Mouse (Mus musculus) liver, adult 2 months (tissue): Measurements from ENCODE around the gene Ripply2. TPM values are rescaled to one million over a fixed set of nuclear protein-coding genes. Genes with fewer than 3 reads are reported as not detected.

Experiments used
- DNase-seq: peaks from one replicate; pipeline ENCODE4 v3.0.0-alpha.2; 2011; ENCODE audit warnings: low read depth, low spot score; ENCODE audit errors: extremely low read depth
- H3K27ac ChIP-seq: fragments of 200-500 bp; replicated peaks from 2 replicates; pipeline ENCODE4 v1.5.1; 2012; ENCODE audit warnings: low read depth, mild to moderate bottlenecking, control low read depth, inconsistent platforms, low read length; ENCODE audit not compliant: insufficient read depth
- H3K27me3 ChIP-seq: fragments of 200-500 bp; 2 replicates; pipeline ENCODE4 v1.6.1; 2012; ENCODE audit warnings: mild to moderate bottlenecking, moderate library complexity, low read length, inconsistent platforms; ENCODE audit not compliant: control insufficient read depth, insufficient read depth
- H3K36me3 ChIP-seq: fragments of 200-500 bp; 2 replicates; pipeline ENCODE4 v1.6.1; 2012; ENCODE audit warnings: low read length, inconsistent platforms; ENCODE audit not compliant: control insufficient read depth, insufficient read depth
- H3K4me1 ChIP-seq: fragments of 200-500 bp; 2 replicates; pipeline ENCODE4 v1.6.1; 2011; ENCODE audit warnings: low read length; ENCODE audit not compliant: control insufficient read depth, insufficient read depth
- H3K4me3 ChIP-seq: fragments of 200-500 bp; 2 replicates; pipeline ENCODE4 v1.5.1; 2011; ENCODE audit warnings: low read depth, mild to moderate bottlenecking, control low read depth, low read length, moderate library complexity; ENCODE audit not compliant: insufficient read depth
- H3K79me2 ChIP-seq: fragments of 200-500 bp; 2 replicates; pipeline ENCODE4 v1.6.1; 2012; ENCODE audit warnings: inconsistent platforms, mild to moderate bottlenecking, low read length, moderate library complexity; ENCODE audit not compliant: control insufficient read depth, insufficient read depth
- H3K9ac ChIP-seq: fragments of 200-500 bp; 2 replicates; pipeline ENCODE4 v1.6.1; 2012; ENCODE audit warnings: low read depth, mild to moderate bottlenecking, control low read depth, inconsistent platforms, low read length
- CTCF ChIP-seq: fragments of 200-500 bp; IDR thresholded peaks from 2 replicates; pipeline ENCODE4 v1.5.1; 2011; ENCODE audit warnings: low read depth, low read length, control low read depth
- POLR2A ChIP-seq: fragments of 200-500 bp; IDR thresholded peaks from 2 replicates; pipeline ENCODE4 v1.6.1; 2011; ENCODE audit warnings: low read length, control low read depth; ENCODE audit not compliant: insufficient read depth; ENCODE audit errors: extremely low read depth
- WGBS: fragments of 180-500 bp; shearing (Covaris S2); methylation state at CpG from one replicate; pipeline ENCODE4 v1.1.7; 2018; 5-methylcytosine and 5-hydroxymethylcytosine counted together
- polyA plus RNA-seq: library from polyadenylated mRNA; depleted of rRNA; stranded (reverse); fragments of >200 nt; gene quantifications from 2 replicates; pipeline ENCODE4 v1.2.3, GENCODE M21; 2012
- total RNA-seq: library from RNA; depleted of rRNA; stranded (reverse); fragments of >200 nt; gene quantifications from 2 replicates; pipeline ENCODE4 v1.2.3, GENCODE M21; 2014

The Ripply2 gene
- total and polyA plus RNA-seq, 2 experiments: not detected

GRCm38 (mm10) chr9:86991758-86992157 lies 23.6 kb upstream of the Ripply2 start:
- 71% methylated on average over 8 of the region's 8 CpGs for WGBS
- TF ChIP-seq CTCF (no peak), POLR2A (no peak)
- Histone ChIP-seq H3K79me2 (no peaks in the 10 kb centered on the region), H3K27ac (no peak overlapping the region), H3K27me3 (no peaks in the 10 kb centered on the region), H3K4me3 (no peak overlapping the region), H3K36me3 (no peaks in the 10 kb centered on the region), H3K4me1 (no peaks in the 10 kb centered on the region), H3K9ac (no peak overlapping the region)
- no peak for DNase-seq

DNA sequence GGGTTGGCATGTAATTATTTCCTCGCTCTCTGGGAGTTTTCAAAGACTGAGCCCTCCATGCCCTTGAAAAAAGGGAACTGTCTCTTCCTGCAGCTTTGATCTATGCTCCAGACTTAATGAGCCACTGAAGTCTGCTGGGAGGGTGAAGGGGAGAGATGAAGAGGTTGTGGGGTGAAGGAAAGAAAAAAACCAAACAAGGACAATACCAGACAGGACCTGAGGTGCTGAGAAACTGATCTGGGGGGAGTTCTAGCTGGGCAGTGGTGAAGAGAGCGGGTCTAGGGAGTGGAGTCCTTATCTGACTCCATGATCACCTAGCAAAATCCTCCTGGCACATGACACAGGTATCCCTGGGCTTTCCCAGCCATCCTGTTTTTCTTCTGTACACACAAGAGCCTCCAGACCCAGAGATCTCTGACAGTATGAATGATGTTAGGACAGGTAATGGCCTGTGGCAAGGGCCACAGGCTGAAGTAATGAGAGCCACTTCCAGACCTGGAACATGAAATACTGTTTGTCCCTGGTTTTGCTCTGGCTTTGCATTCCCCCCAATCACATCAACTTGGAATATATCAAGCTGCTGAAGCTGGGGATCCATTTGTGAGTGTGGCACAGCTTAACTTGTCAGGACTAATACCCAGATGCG lies 18.2 kb upstream of the Ripply2 start:
- Histone ChIP-seq H3K27me3 (no peaks in the 10 kb centered on the region), H3K4me3 (no peak overlapping the region), H3K27ac (no peak overlapping the region), H3K79me2 (no peaks in the 10 kb centered on the region), H3K4me1 (no peaks in the 10 kb centered on the region), H3K36me3 (no peaks in the 10 kb centered on the region), H3K9ac (no peak overlapping the region)
- no peak for DNase-seq
- no peak for TF ChIP-seq POLR2A
- no peak for TF ChIP-seq CTCF
- 69% methylated on average over 3 of the region's 3 CpGs for WGBS

GRCm38 (mm10) chr9:86999956-87000582 lies 15.3 kb upstream of the Ripply2 start:
- DNase-seq: no peak
- no peak overlapping the region for H3K9ac ChIP-seq
- TF ChIP-seq CTCF (no peak), POLR2A (no peak)
- H3K27me3 ChIP-seq: no peaks in the 10 kb centered on the region
- H3K4me1 ChIP-seq: no peaks in the 10 kb centered on the region
- H3K27ac ChIP-seq: no peak overlapping the region
- WGBS: 67% methylated on average over 2 of the region's 2 CpGs
- no peaks in the 10 kb centered on the region for H3K36me3 ChIP-seq
- no peaks in the 10 kb centered on the region for H3K79me2 ChIP-seq
- no peak overlapping the region for H3K4me3 ChIP-seq

DNA sequence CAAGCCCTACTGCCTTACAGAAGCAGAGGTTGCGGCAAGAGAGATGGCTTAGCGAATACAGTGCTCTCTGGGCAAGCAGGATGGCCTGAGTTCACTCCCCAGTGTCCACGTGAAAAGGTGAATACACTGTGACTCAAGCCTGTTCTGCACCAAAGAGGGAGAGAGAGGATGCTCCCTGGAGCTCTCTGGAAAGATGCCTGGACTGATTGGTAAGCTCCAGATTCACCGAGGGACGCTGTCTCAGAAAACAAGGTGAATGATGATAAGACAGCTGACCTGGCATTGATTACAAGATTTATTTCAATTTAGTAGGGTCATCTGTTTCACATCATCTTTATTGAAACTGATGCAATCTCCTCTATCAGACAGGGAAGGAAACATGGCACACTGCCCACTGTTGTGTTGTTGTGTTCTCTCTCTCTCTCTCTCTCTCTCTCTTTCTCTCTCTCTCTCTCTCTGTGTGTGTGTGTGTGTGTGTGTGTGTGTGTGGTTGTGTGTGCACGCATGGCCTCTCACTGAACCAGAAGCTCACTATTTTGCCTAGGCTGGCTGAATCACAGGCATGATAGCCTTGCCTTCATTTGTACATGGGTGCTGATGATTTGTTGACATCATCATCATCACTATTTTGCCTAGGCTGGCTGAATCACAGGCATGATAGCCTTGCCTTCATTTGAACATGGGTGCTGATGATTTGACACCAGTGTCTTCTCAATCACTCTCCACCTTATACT lies 10.5 kb upstream of the Ripply2 start:
- H3K9ac ChIP-seq: no peak overlapping the region
- H3K27ac ChIP-seq: no peak overlapping the region
- 71% methylated on average over 6 of the region's 6 CpGs for WGBS
- H3K79me2 ChIP-seq: no peaks in the 10 kb centered on the region
- no peaks in the 10 kb centered on the region for H3K27me3 ChIP-seq
- no peaks in the 10 kb centered on the region for H3K4me1 ChIP-seq
- DNase-seq: no peak
- TF ChIP-seq CTCF (no peak), POLR2A (no peak)
- H3K4me3 ChIP-seq: no peak overlapping the region
- H3K36me3 ChIP-seq: no peaks in the 10 kb centered on the region

- Histone ChIP-seq H3K36me3 (no peaks in the 10 kb centered on the region), H3K4me1 (no peaks in the 10 kb centered on the region), H3K27me3 (no peaks in the 10 kb centered on the region), H3K9ac (no peak overlapping the region), H3K4me3 (no peak overlapping the region), H3K27ac (no peak overlapping the region), H3K79me2 (no peaks in the 10 kb centered on the region)
- TF ChIP-seq CTCF (no peak), POLR2A (no peak)
- no peak for DNase-seq
- 60% methylated on average over 5 of the region's 5 CpGs for WGBS
Measured at GRCm38 (mm10) chr9:87005435-87005779, 9.9 kb upstream of the Ripply2 start.
